ENCODE assay signal across 17 mouse cellular contexts in the genomic region with DNA sequence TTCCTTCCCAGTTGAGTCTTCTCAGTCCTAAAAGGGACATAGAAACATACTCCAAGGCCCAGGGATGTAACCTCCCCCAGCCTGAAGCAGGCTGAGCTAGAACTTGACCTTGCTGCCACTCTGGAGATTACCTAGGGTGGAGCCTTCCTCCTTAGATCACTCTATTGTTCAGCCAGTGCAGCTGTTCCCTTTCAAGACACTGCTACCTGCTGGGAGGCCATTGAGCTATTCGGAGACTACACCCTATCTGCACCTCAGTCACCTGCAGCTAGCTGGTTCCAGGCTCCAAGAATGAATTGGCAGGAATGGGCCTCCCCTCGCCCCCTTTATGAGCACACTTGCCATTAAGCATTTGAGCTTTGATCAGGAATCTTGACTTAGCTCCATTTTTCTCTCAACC.
"Had no signal": no experiment of that assay in that cellular context is flagged by ENCODE, and none has a peak within 500 bp of the region (broad histone marks: within the 10 kb centered on the region; RNA-seq: fewer than 3 reads in every experiment).

No protein-coding gene starts in this region.

- DNase-seq: gastrocnemius, adult 2 months; gastrocnemius, postnatal 10 days; gastrocnemius, postnatal 25 days; heart, adult 18-20 months; heart, postnatal 10 days; heart, postnatal 4 days; kidney, adult 18-20 months; kidney, adult 8-10 months; kidney, postnatal 10 days; kidney, postnatal 25 days; kidney, postnatal 4 days; liver; liver, embryonic 13.5 days had no signal

- ATAC-seq: hindbrain, embryonic 16.5 days; inflammation-experienced regulatory T-cells, adult 6 months; intestine, embryonic 15.5 days; intestine, postnatal 0 days had no signal
